Mouse (Mus musculus): ENCODE measurements around the gene Fam213a. TPM values are rescaled to one million over a fixed set of nuclear protein-coding genes. Genes with fewer than 3 reads are reported as not detected.

Fam213a gene
- polyA plus RNA-seq, 1 experiment from 2014 or later = 70.4 TPM

- peaks cover 49% of the 10 kb centered on the region for H3K36me3 ChIP-seq (ENCODE audit: control insufficient read depth, insufficient read depth, low read length)
- no peak overlapping the region for H3K27ac ChIP-seq (replicated peaks; ENCODE audit: low read depth, low read length)
- 87% methylated on average over 3 of the region's 3 CpGs for WGBS
- H3K27me3 ChIP-seq (ENCODE audit: control insufficient read depth, insufficient read depth, low read length) = no peaks in the 10 kb centered on the region
- DNase-seq (no peak), ATAC-seq (ENCODE audit: low FRiP score, low TSS enrichment) (no peak)
- H3K4me3 ChIP-seq (replicated peaks; ENCODE audit: low read depth, low read length) = no peak overlapping the region
- no peak overlapping the region for H3K9ac ChIP-seq (replicated peaks; ENCODE audit: low read length)
- H3K4me1 ChIP-seq (ENCODE audit: control insufficient read depth, insufficient read depth, low read length) = no peaks in the 10 kb centered on the region
- no peak overlapping the region for H3K4me2 ChIP-seq (ENCODE audit: low read length)
- no peaks in the 10 kb centered on the region for H3K9me3 ChIP-seq (ENCODE audit: control insufficient read depth, low read length)
Measured at GRCm38 (mm10) chr14:40996171-40996570, 17.4 kb downstream of the Fam213a start.

GRCm38 (mm10) chr14:40992464-40992863 is 21.1 kb downstream of the Fam213a start:
- Histone ChIP-seq H3K36me3 (ENCODE audit: control insufficient read depth, insufficient read depth, low read length) (peaks cover 28% of the 10 kb centered on the region), H3K27me3 (ENCODE audit: control insufficient read depth, insufficient read depth, low read length) (no peaks in the 10 kb centered on the region), H3K4me2 (ENCODE audit: low read length) (no peak overlapping the region), H3K9ac (replicated peaks; ENCODE audit: low read length) (no peak overlapping the region), H3K4me1 (ENCODE audit: control insufficient read depth, insufficient read depth, low read length) (no peaks in the 10 kb centered on the region), H3K9me3 (ENCODE audit: control insufficient read depth, low read length) (no peaks in the 10 kb centered on the region), H3K4me3 (replicated peaks; ENCODE audit: low read depth, low read length) (no peak overlapping the region), H3K27ac (replicated peaks; ENCODE audit: low read depth, low read length) (no peak overlapping the region)
- WGBS = 91% methylated on average over 6 of the region's 6 CpGs
- DNase-seq (no peak), ATAC-seq (ENCODE audit: low FRiP score, low TSS enrichment) (no peak)

GRCm38 (mm10) chr14:40988780-40989179 is 24.8 kb downstream of the Fam213a start:
- DNase-seq (no peak), ATAC-seq (ENCODE audit: low FRiP score, low TSS enrichment) (no peak)
- Histone ChIP-seq H3K4me2 (ENCODE audit: low read length) (no peak overlapping the region), H3K36me3 (ENCODE audit: control insufficient read depth, insufficient read depth, low read length) (peaks cover 4% of the 10 kb centered on the region; the same call in 1 of the 2 replicates), H3K27me3 (ENCODE audit: control insufficient read depth, insufficient read depth, low read length) (no peaks in the 10 kb centered on the region), H3K9me3 (ENCODE audit: control insufficient read depth, low read length) (no peaks in the 10 kb centered on the region), H3K9ac (replicated peaks; ENCODE audit: low read length) (no peak overlapping the region), H3K4me3 (replicated peaks; ENCODE audit: low read depth, low read length) (no peak overlapping the region), H3K4me1 (ENCODE audit: control insufficient read depth, insufficient read depth, low read length) (no peaks in the 10 kb centered on the region), H3K27ac (replicated peaks; ENCODE audit: low read depth, low read length) (no peak overlapping the region)
- 92% methylated on average over 5 of the region's 5 CpGs for WGBS

- no peak overlapping the region for H3K27ac ChIP-seq (replicated peaks; ENCODE audit: low read depth, low read length)
- DNase-seq (no peak), ATAC-seq (ENCODE audit: low FRiP score, low TSS enrichment) (no peak)
- 86% methylated on average over 2 of the region's 2 CpGs for WGBS
- no peaks in the 10 kb centered on the region for H3K4me1 ChIP-seq (ENCODE audit: control insufficient read depth, insufficient read depth, low read length)
- no peak overlapping the region for H3K4me2 ChIP-seq (ENCODE audit: low read length)
- no peaks in the 10 kb centered on the region for H3K36me3 ChIP-seq (ENCODE audit: control insufficient read depth, insufficient read depth, low read length)
- no peaks in the 10 kb centered on the region for H3K9me3 ChIP-seq (ENCODE audit: control insufficient read depth, low read length)
- no peaks in the 10 kb centered on the region for H3K27me3 ChIP-seq (ENCODE audit: control insufficient read depth, insufficient read depth, low read length)
- no peak overlapping the region for H3K4me3 ChIP-seq (replicated peaks; ENCODE audit: low read depth, low read length)
- H3K9ac ChIP-seq (replicated peaks; ENCODE audit: low read length) = no peak overlapping the region
Measured at GRCm38 (mm10) chr14:40987184-40987583, 26.4 kb downstream of the Fam213a start.

GRCm38 (mm10) chr14:40985635-40986034 is 28.0 kb downstream of the Fam213a start:
- 95% methylated on average over 4 of the region's 4 CpGs for WGBS
- no peaks in the 10 kb centered on the region for H3K4me1 ChIP-seq (ENCODE audit: control insufficient read depth, insufficient read depth, low read length)
- no peaks in the 10 kb centered on the region for H3K9me3 ChIP-seq (ENCODE audit: control insufficient read depth, low read length)
- no peak overlapping the region for H3K9ac ChIP-seq (replicated peaks; ENCODE audit: low read length)
- H3K4me3 ChIP-seq (replicated peaks; ENCODE audit: low read depth, low read length) = no peak overlapping the region
- H3K27ac ChIP-seq (replicated peaks; ENCODE audit: low read depth, low read length) = no peak overlapping the region
- no peak for ATAC-seq (ENCODE audit: low FRiP score, low TSS enrichment)
- H3K4me2 ChIP-seq (ENCODE audit: low read length) = no peak overlapping the region
- no peaks in the 10 kb centered on the region for H3K36me3 ChIP-seq (ENCODE audit: control insufficient read depth, insufficient read depth, low read length)
- DNase-seq = no peak
- H3K27me3 ChIP-seq (ENCODE audit: control insufficient read depth, insufficient read depth, low read length) = no peaks in the 10 kb centered on the region

- no peaks in the 10 kb centered on the region for H3K36me3 ChIP-seq (ENCODE audit: control insufficient read depth, insufficient read depth, low read length)
- no peak overlapping the region for H3K9ac ChIP-seq (replicated peaks; ENCODE audit: low read length)
- no peak overlapping the region for H3K27ac ChIP-seq (replicated peaks; ENCODE audit: low read depth, low read length)
- H3K9me3 ChIP-seq (ENCODE audit: control insufficient read depth, low read length) = no peaks in the 10 kb centered on the region
- DNase-seq = no peak
- no peak for ATAC-seq (ENCODE audit: low FRiP score, low TSS enrichment)
- 63% methylated on average over 1 of the region's 1 CpGs for WGBS
- no peaks in the 10 kb centered on the region for H3K4me1 ChIP-seq (ENCODE audit: control insufficient read depth, insufficient read depth, low read length)
- H3K27me3 ChIP-seq (ENCODE audit: control insufficient read depth, insufficient read depth, low read length) = no peaks in the 10 kb centered on the region
- H3K4me2 ChIP-seq (ENCODE audit: low read length) = no peak overlapping the region
- no peak overlapping the region for H3K4me3 ChIP-seq (replicated peaks; ENCODE audit: low read depth, low read length)
Measured at GRCm38 (mm10) chr14:40979723-40980122, 33.9 kb downstream of the Fam213a start.

GRCm38 (mm10) chr14:40979002-40979401 is 34.6 kb downstream of the Fam213a start:
- no peak overlapping the region for H3K4me2 ChIP-seq (ENCODE audit: low read length)
- ATAC-seq (ENCODE audit: low FRiP score, low TSS enrichment) (peak; percentile 70; the same call in 1 of the 2 replicates), DNase-seq (peak; percentile 61)
- H3K27ac ChIP-seq (replicated peaks; ENCODE audit: low read depth, low read length) = no peak overlapping the region
- H3K9me3 ChIP-seq (ENCODE audit: control insufficient read depth, low read length) = no peaks in the 10 kb centered on the region
- no peaks in the 10 kb centered on the region for H3K27me3 ChIP-seq (ENCODE audit: control insufficient read depth, insufficient read depth, low read length)
- H3K4me1 ChIP-seq (ENCODE audit: control insufficient read depth, insufficient read depth, low read length) = no peaks in the 10 kb centered on the region
- H3K9ac ChIP-seq (replicated peaks; ENCODE audit: low read length) = no peak overlapping the region
- 44% methylated on average over 4 of the region's 4 CpGs for WGBS
- no peaks in the 10 kb centered on the region for H3K36me3 ChIP-seq (ENCODE audit: control insufficient read depth, insufficient read depth, low read length)
- no peak overlapping the region for H3K4me3 ChIP-seq (replicated peaks; ENCODE audit: low read depth, low read length)

GRCm38 (mm10) chr14:40975127-40975721 is 38.4 kb downstream of the Fam213a start:
- peak; percentile 66 for ATAC-seq (ENCODE audit: low FRiP score, low TSS enrichment)
- WGBS = 77% methylated on average over 6 of the region's 6 CpGs
- H3K36me3 ChIP-seq (ENCODE audit: control insufficient read depth, insufficient read depth, low read length) = no peaks in the 10 kb centered on the region
- H3K9ac ChIP-seq (replicated peaks; ENCODE audit: low read length) = no peak overlapping the region
- peak; percentile 88 for DNase-seq
- H3K4me1 ChIP-seq (ENCODE audit: control insufficient read depth, insufficient read depth, low read length) = no peaks in the 10 kb centered on the region
- H3K27ac ChIP-seq (replicated peaks; ENCODE audit: low read depth, low read length) = no peak overlapping the region
- H3K4me2 ChIP-seq (ENCODE audit: low read length) = no peak overlapping the region
- no peaks in the 10 kb centered on the region for H3K27me3 ChIP-seq (ENCODE audit: control insufficient read depth, insufficient read depth, low read length)
- H3K4me3 ChIP-seq (replicated peaks; ENCODE audit: low read depth, low read length) = no peak overlapping the region
- H3K9me3 ChIP-seq (ENCODE audit: control insufficient read depth, low read length) = no peaks in the 10 kb centered on the region

GRCm38 (mm10) chr14:40968051-40968450 is 45.5 kb downstream of the Fam213a start:
- Histone ChIP-seq H3K36me3 (ENCODE audit: control insufficient read depth, insufficient read depth, low read length) (no peaks in the 10 kb centered on the region), H3K27me3 (ENCODE audit: control insufficient read depth, insufficient read depth, low read length) (no peaks in the 10 kb centered on the region), H3K4me3 (replicated peaks; ENCODE audit: low read depth, low read length) (peak overlapping the region; percentile 93; the same call in 1 of the 2 replicates), H3K4me2 (ENCODE audit: low read length) (peak overlapping the region; percentile 93), H3K9ac (replicated peaks; ENCODE audit: low read length) (peak overlapping the region; percentile 93; the same call in 1 of the 2 replicates), H3K9me3 (ENCODE audit: control insufficient read depth, low read length) (no peaks in the 10 kb centered on the region), H3K4me1 (ENCODE audit: control insufficient read depth, insufficient read depth, low read length) (peaks cover 26% of the 10 kb centered on the region), H3K27ac (replicated peaks; ENCODE audit: low read depth, low read length) (no peak overlapping the region)
- ATAC-seq (ENCODE audit: low FRiP score, low TSS enrichment) = no peak
- DNase-seq = no peak
- WGBS = 70% methylated on average over 2 of the region's 2 CpGs

All from midbrain, embryonic 14.5 days (tissue).